Mouse (Mus musculus) erythroblast, embryonic 14.5 days (primary cell): ENCODE results near the gene Mybpc3.

Source experiments
- GATA1 ChIP-seq: IDR thresholded peaks from 2 replicates; pipeline ENCODE4 v1.6.1; 2012; ENCODE audit warnings: low read length, inconsistent platforms, mixed read lengths
- TAL1 ChIP-seq: IDR thresholded peaks from 3 replicates; pipeline ENCODE4 v1.6.1; 2012; ENCODE audit warnings: low read length, inconsistent platforms, mixed read lengths

GRCm38 (mm10) chr2:91072092-91072491, 45.9 kb upstream of the Mybpc3 start:
- TF ChIP-seq GATA1 (no peak), TAL1 (no peak)
